27 mouse cellular contexts compared by ENCODE assay signal in the genomic region with DNA sequence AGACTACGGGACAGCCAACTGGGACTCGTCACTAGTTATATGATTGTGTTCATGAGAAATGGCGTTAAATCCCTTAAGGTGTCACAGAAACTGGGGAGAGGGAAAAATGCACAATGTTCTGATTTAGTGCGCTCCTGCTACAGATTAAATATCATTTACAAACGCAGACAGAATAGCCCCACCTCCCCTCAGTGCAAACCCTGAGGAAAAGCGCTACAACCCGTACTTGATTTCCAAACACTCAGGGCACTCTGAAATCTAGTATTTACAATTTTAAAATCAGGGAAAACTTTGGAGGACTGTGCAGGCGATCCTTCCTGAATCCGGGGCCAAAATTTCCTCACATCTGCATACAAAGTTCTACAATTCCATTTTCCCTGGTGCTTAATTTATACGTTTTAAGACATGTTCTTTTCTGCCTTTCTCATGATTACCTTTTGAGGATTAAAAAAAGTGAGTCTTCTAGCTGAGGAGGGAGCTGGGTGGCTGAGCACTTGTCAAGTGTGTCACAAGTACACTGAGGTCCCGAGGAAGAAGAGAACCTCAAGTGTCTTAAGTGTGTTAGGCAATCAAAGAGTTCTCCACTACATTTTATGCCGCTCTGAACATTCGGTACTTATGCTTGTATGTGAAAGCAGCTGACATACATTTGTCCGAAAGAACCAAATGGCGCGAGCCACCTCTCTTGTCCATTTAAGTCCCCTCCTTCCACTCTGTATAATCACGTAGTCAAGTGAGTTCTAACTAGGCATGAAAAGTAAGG.
DNase-seq lines count a peak whose midpoint lies in the region; ATAC-seq and TF ChIP-seq lines count a peak whose summit lies in the region.
"Had no signal": no experiment of that assay in that cellular context is flagged by ENCODE, and none has a peak within 500 bp of the region (broad histone marks: within the 10 kb centered on the region; RNA-seq: fewer than 3 reads in every experiment).

No protein-coding gene starts in this region.

- H3K36me3 ChIP-seq in liver, postnatal 0 days (replicated peaks; ENCODE audit: insufficient read depth, low read length) = peaks cover 16% of the 10 kb centered on the region
- H3K36me3 ChIP-seq in liver, embryonic 11.5 days (ENCODE audit: control insufficient read depth, insufficient read depth, low read length) = no peaks in the 10 kb centered on the region
- H3K36me3 ChIP-seq in midbrain, embryonic 11.5 days (ENCODE audit: control insufficient read depth, insufficient read depth, low read length) = no peaks in the 10 kb centered on the region
- H3K36me3 ChIP-seq in midbrain, embryonic 14.5 days (ENCODE audit: control insufficient read depth, insufficient read depth, low read length) = no peaks in the 10 kb centered on the region
- H3K36me3 ChIP-seq: hindbrain, embryonic 10.5 days; hindbrain, embryonic 13.5 days had no signal

- no peak for TF ChIP-seq CTCF in liver, postnatal 0 days (IDR thresholded peaks at IDR 0.05; ENCODE audit: low read depth)

- H3K9me3 ChIP-seq in liver, postnatal 0 days (ENCODE audit: low read length) = no peaks in the 10 kb centered on the region
- H3K9me3 ChIP-seq in liver, embryonic 11.5 days (ENCODE audit: control insufficient read depth, low read length) = no peaks in the 10 kb centered on the region
- H3K9me3 ChIP-seq in midbrain, embryonic 11.5 days (ENCODE audit: control insufficient read depth, low read length) = no peaks in the 10 kb centered on the region
- no peaks in the 10 kb centered on the region for H3K9me3 ChIP-seq in midbrain, embryonic 14.5 days (ENCODE audit: control insufficient read depth, low read length)
- H3K9me3 ChIP-seq: embryonic facial prominence, embryonic 12.5 days; embryonic facial prominence, embryonic 15.5 days; G1E; hindbrain, embryonic 10.5 days; hindbrain, embryonic 13.5 days had no signal

- no peak for DNase-seq in liver, postnatal 0 days
- DNase-seq in liver, embryonic 11.5 days (ENCODE audit: low spot score) = no peak
- peak; percentile 81 for DNase-seq in midbrain, embryonic 11.5 days (ENCODE audit: low spot score, missing footprints)
- no peak for DNase-seq in midbrain, embryonic 14.5 days
- peak; percentile 23 for DNase-seq in lung, postnatal 10 days
- no peak for DNase-seq in adipocyte (ENCODE audit: low spot score)
- no peak for DNase-seq in spleen, postnatal 14 days (ENCODE audit: low spot score in 2 of 2)
- DNase-seq: adrenal gland, adult 2 months; adrenal gland, postnatal 14 days; B cell, adult 2 months; cerebellum, adult 11 months; cerebellum, adult 2 months; cerebellum, adult 9-11 months; cerebellum, postnatal 25 days; forebrain, postnatal 0 days; gastrocnemius, adult 2 months; gastrocnemius, postnatal 36 days had no signal

- TF ChIP-seq EP300 in liver, postnatal 0 days (IDR thresholded peaks at IDR 0.05; ENCODE audit: low read depth) = no peak

- WGBS in liver, postnatal 0 days (ENCODE audit: insufficient replicate concordance) = 84% methylated on average over 17 of the region's 17 CpGs
- WGBS in liver, embryonic 11.5 days = 90% methylated on average over 17 of the region's 17 CpGs
- WGBS in midbrain, embryonic 11.5 days = 82% methylated on average over 17 of the region's 17 CpGs
- 81% methylated on average over 17 of the region's 17 CpGs for WGBS in midbrain, embryonic 14.5 days

- H3K4me2 ChIP-seq in liver, postnatal 0 days (ENCODE audit: low read depth, low read length) = no peak overlapping the region
- no peak overlapping the region for H3K4me2 ChIP-seq in liver, embryonic 11.5 days
- H3K4me2 ChIP-seq in midbrain, embryonic 11.5 days = no peak overlapping the region
- H3K4me2 ChIP-seq in midbrain, embryonic 14.5 days (ENCODE audit: low read length) = no peak overlapping the region
- H3K4me2 ChIP-seq: embryonic facial prominence, embryonic 12.5 days; embryonic facial prominence, embryonic 15.5 days; heart, embryonic 11.5 days; hindbrain, embryonic 13.5 days had no signal

- 0 out of 2 replicates have a peak overlapping the region, but pooled peaks have one; percentile 34 for H3K27ac ChIP-seq in liver, postnatal 0 days (ENCODE audit: low read depth)
- H3K27ac ChIP-seq in liver, embryonic 11.5 days (ENCODE audit: low read depth, low read length) = no peak overlapping the region
- H3K27ac ChIP-seq in midbrain, embryonic 11.5 days (ENCODE audit: low read depth, low read length) = no peak overlapping the region
- H3K27ac ChIP-seq in midbrain, embryonic 14.5 days (replicated peaks; ENCODE audit: low read depth, low read length) = no peak overlapping the region
- H3K27ac ChIP-seq: embryonic facial prominence, embryonic 12.5 days; embryonic facial prominence, embryonic 15.5 days; gastrocnemius, adult 2 months; hindbrain, embryonic 10.5 days; hindbrain, embryonic 13.5 days had no signal

- H3K27me3 ChIP-seq in liver, postnatal 0 days (ENCODE audit: insufficient read depth, low read length) = no peaks in the 10 kb centered on the region
- H3K27me3 ChIP-seq in liver, embryonic 11.5 days (replicated peaks; ENCODE audit: control insufficient read depth, insufficient read depth, low read length) = no peaks in the 10 kb centered on the region
- H3K27me3 ChIP-seq in midbrain, embryonic 11.5 days (ENCODE audit: control insufficient read depth, insufficient read depth, low read length) = peaks cover 61% of the 10 kb centered on the region
- H3K27me3 ChIP-seq in midbrain, embryonic 14.5 days (ENCODE audit: control insufficient read depth, insufficient read depth, low read length) = peaks cover 25% of the 10 kb centered on the region
- H3K27me3 ChIP-seq: CH12.LX; embryonic facial prominence, embryonic 12.5 days; embryonic facial prominence, embryonic 15.5 days; Patski had no signal

- H3K9ac ChIP-seq in liver, postnatal 0 days (replicated peaks) = no peak overlapping the region
- no peak overlapping the region for H3K9ac ChIP-seq in liver, embryonic 11.5 days (ENCODE audit: low read depth, low read length)
- H3K9ac ChIP-seq in midbrain, embryonic 11.5 days (ENCODE audit: low read length) = no peak overlapping the region
- no peak overlapping the region for H3K9ac ChIP-seq in midbrain, embryonic 14.5 days (replicated peaks; ENCODE audit: low read length)
- H3K9ac ChIP-seq: embryonic facial prominence, embryonic 12.5 days; embryonic facial prominence, embryonic 15.5 days; forebrain, postnatal 0 days; hindbrain, embryonic 13.5 days had no signal

- no peak for ATAC-seq in liver, postnatal 0 days
- no peak for ATAC-seq in liver, embryonic 11.5 days (replicated peaks; ENCODE audit: low FRiP score)
- no peak for ATAC-seq in midbrain, embryonic 11.5 days (ENCODE audit: low FRiP score)
- no peak for ATAC-seq in midbrain, embryonic 14.5 days (ENCODE audit: low FRiP score, low TSS enrichment)
- ATAC-seq: forebrain, embryonic 14.5 days; forebrain, postnatal 0 days; hindbrain, embryonic 16.5 days; Patski had no signal

- H3K4me3 ChIP-seq in liver, postnatal 0 days (ENCODE audit: low read depth, low read length) = no peak overlapping the region
- H3K4me3 ChIP-seq in liver, embryonic 11.5 days (ENCODE audit: low read depth, low read length) = no peak overlapping the region
- H3K4me3 ChIP-seq in midbrain, embryonic 11.5 days (ENCODE audit: low read depth, low read length) = no peak overlapping the region
- no peak overlapping the region for H3K4me3 ChIP-seq in midbrain, embryonic 14.5 days (replicated peaks; ENCODE audit: low read depth, low read length)
- H3K4me3 ChIP-seq: embryonic facial prominence, embryonic 12.5 days; embryonic facial prominence, embryonic 15.5 days; gastrocnemius, adult 2 months; hindbrain, embryonic 10.5 days; hindbrain, embryonic 13.5 days had no signal

- peaks cover 31% of the 10 kb centered on the region for H3K4me1 ChIP-seq in liver, postnatal 0 days (ENCODE audit: insufficient read depth)
- H3K4me1 ChIP-seq in liver, embryonic 11.5 days (replicated peaks; ENCODE audit: control insufficient read depth, insufficient read depth, low read length) = peaks cover 2% of the 10 kb centered on the region; the same call in 1 of the 2 replicates
- H3K4me1 ChIP-seq in midbrain, embryonic 11.5 days (ENCODE audit: control insufficient read depth, insufficient read depth, low read length) = peaks cover 32% of the 10 kb centered on the region
- peaks cover 45% of the 10 kb centered on the region for H3K4me1 ChIP-seq in midbrain, embryonic 14.5 days (ENCODE audit: control insufficient read depth, insufficient read depth, low read length)

Comparison
In these comparisons a context has a peak if more than half of its experiments do, and no peak if none do; other contexts are left out.
1. DNase-seq: peak in midbrain, embryonic 11.5 days (single experiment) and lung, postnatal 10 days (single experiment); none in liver, postnatal 0 days (single experiment), liver, embryonic 11.5 days (single experiment), midbrain, embryonic 14.5 days (single experiment), adipocyte (single experiment) and spleen, postnatal 14 days (0 of 2).